Mouse (Mus musculus) thymus, adult 2 months (tissue): ENCODE results near the gene Adam12.

Experiments used
- CTCF ChIP-seq: fragments of 200-500 bp; IDR thresholded peaks from 2 replicates; pipeline ENCODE4 v1.5.1; 2012; ENCODE audit warnings: mild to moderate bottlenecking, control low read depth, low read length, moderate library complexity, borderline replicate concordance; ENCODE audit not compliant: control insufficient read depth, poor library complexity, insufficient read depth; ENCODE audit errors: extremely low read depth
- POLR2A ChIP-seq: fragments of 200-500 bp; IDR thresholded peaks from 2 replicates; pipeline ENCODE4 v1.6.1; 2012; ENCODE audit warnings: mild to moderate bottlenecking, low read length, control low read depth, moderate library complexity; ENCODE audit not compliant: control insufficient read depth, poor library complexity, insufficient read depth; ENCODE audit errors: extremely low read depth

DNA sequence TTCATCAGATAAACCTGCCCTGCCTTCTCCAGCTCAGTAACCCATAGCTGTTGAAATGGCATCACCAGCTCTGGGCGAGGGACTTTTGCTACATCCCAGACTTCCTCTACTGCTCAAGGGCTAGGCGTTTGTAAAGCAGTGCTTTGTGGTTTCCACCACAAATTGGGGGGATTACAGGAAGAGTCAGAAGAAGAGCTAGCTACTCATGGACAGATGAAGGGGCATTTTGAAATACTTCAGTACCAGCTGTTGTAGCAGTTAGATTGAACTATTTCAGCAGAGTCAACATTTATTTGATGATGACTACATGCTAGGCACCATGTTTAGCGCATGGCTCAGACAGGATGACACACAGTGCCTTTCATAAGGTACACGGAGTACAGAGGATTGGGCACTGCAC is 361.7 kb downstream of the Adam12 start:
- no peak for TF ChIP-seq CTCF
- TF ChIP-seq POLR2A, result no peak
